Mouse (Mus musculus) gastrocnemius, adult 2 months (tissue): ENCODE results near the gene 9130019O22Rik. TPM values are rescaled to one million over a fixed set of nuclear protein-coding genes. Genes with fewer than 3 reads are reported as not detected.

Experiments used
- DNase-seq: peaks from one replicate; pipeline ENCODE4 v3.0.0; 2022
- H3K27ac ChIP-seq: fragments of 200-600 bp; 2 replicates; pipeline ENCODE4 v1.8.1; 2022; ENCODE audit warnings: mild to moderate bottlenecking
- H3K4me3 ChIP-seq: fragments of 200-600 bp; 2 replicates; pipeline ENCODE4 v1.8.1; 2022; ENCODE audit warnings: mild to moderate bottlenecking, moderate library complexity
- CTCF ChIP-seq: fragments of 200-600 bp; IDR thresholded peaks from 2 replicates; pipeline ENCODE4 v1.8.1; 2022; ENCODE audit warnings: antibody characterized with exemption, mild to moderate bottlenecking, moderate library complexity
- intact Hi-C: fragments of 180-260 bp; cut with DNase I; formaldehyde crosslinking; loops from one replicate; pipeline ENCODE4 v1.15.1; 2025
- total RNA-seq, 2 experiments: library from RNA; stranded (reverse); gene quantifications; 2 replicates each; pipeline ENCODE4 v1.2.3; 2021

9130019O22Rik gene
- total RNA-seq, 2 experiments from 2014 or later, result 1.6 to 2.4 TPM

GRCm38 (mm10) chr7:127364166-127364565 lies 22.8 kb downstream of the 9130019O22Rik start:
- no peak for TF ChIP-seq CTCF
- H3K27ac ChIP-seq, result peak overlapping the region; percentile 58
- H3K4me3 ChIP-seq, result peak overlapping the region; percentile 71
- intact Hi-C loops, result loop anchor here (2.0 to 10.0 kb wide), 3 partner anchors 31 to 111 kb away; partner anchors contain the start of genes Fbrs and Zfp764
- peak; percentile 30 for DNase-seq

DNA sequence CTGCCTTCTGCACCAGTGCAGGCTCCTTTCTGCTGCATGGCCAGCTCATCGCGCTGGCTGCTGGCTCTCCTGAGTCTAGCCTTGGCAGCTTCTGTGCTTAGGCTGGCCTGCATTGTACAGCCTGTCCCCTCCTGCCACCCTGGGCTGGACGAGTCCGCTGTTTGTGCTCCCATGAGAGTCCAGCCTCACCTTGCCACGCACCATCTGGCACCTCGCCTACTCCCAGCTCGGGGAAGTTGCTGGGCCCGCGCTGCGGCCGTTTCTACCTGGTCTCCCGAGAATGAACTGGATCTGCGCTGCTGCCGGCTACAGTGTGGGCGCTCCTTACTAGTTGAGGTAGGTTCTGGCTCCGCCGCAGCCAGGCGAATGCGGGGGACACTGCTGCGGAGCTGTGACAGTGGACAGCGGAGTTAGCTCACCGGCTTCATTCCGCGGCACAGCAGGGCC lies 23.5 kb downstream of the 9130019O22Rik start:
- Histone ChIP-seq H3K27ac (peak overlapping the region; percentile 58), H3K4me3 (peak overlapping the region; percentile 71)
- intact Hi-C loops, result loop anchor here (2.0 to 10.0 kb wide), 3 partner anchors 44 to 135 kb away; partner anchors contain the start of genes Fbrs and Zfp764
- no peak for TF ChIP-seq CTCF
- DNase-seq, result peak; percentile 39

DNA sequence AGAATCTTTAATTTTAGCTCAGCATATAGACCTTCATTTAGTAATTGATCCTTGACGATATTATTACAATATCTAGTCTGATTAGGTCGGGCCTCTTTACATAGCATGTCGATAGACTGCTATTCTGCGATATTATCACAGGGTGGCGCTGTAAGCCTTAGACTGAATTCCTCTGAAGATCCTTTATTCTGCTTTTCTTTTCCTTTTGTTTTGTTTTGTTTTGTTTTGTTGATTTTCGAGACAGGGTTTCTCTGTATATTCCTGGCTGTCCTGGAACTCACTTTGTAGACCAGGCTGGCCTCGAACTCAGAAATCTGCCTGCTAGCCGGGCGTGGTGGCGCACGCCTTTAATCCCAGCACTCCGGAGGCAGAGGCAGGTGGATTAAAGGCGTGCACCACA lies 24.5 kb downstream of the 9130019O22Rik start:
- Histone ChIP-seq H3K4me3 (peak overlapping the region; percentile 64), H3K27ac (0 out of 2 replicates have a peak overlapping the region, but pooled peaks have one; percentile 43)
- DNase-seq, result peak; percentile 29
- intact Hi-C loops, result loop anchor here (2.0 to 10.0 kb wide), 3 partner anchors 45 to 136 kb away; partner anchors contain the start of genes Fbrs and Zfp764
- TF ChIP-seq CTCF, result peak; percentile 90

DNA sequence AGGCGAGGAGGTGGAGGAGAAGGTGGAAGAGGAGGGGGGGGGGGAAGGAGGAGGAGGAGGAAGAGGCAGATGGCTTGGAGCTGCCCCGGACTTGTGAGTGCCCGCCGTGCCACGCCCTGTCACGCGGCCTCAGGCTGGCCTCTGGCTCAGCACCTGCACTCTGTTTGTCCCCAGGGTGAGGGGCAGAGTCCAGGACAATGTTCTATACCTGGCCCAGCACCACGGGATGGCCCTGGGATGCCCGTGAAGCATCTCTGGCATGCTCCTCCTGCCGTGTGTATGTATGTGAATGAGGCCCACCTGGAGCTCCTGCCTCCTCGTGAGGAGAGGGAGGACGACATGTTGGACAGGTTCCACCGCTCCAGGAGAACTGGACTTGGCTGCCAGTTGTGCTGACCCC lies 25.5 kb downstream of the 9130019O22Rik start:
- TF ChIP-seq CTCF, result no peak
- intact Hi-C loops, result loop anchor here (5.0 to 10.0 kb wide), 2 partner anchors 46 to 113 kb away; partner anchors contain the start of genes Fbrs and Zfp764
- H3K4me3 ChIP-seq, result no peak overlapping the region
- DNase-seq, result no peak
- H3K27ac ChIP-seq, result no peak overlapping the region

DNA sequence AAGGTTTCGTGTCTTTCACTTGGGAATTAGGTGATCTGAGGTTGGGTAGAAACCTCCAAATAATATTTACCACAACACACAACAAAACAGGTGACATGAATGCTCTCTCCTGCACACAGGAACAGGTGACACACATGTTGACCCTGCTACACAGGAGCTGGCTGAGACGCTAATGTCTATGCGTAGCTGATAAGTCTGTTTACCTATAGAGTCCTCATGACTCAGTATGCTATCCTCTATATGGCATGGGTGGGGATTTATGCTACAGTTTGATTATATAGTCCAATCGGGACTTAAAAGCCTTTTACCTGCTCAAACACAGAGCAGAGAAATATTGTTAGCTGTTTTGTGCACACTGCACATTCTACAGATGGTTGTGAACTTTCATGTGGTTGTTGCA lies 26.7 kb downstream of the 9130019O22Rik start:
- intact Hi-C loops, result loop anchor here (5.0 to 10.0 kb wide), 2 partner anchors 47 to 115 kb away; partner anchors contain the start of genes Fbrs and Zfp764
- TF ChIP-seq CTCF, result no peak
- no peak overlapping the region for H3K4me3 ChIP-seq
- no peak overlapping the region for H3K27ac ChIP-seq
- no peak for DNase-seq

DNA sequence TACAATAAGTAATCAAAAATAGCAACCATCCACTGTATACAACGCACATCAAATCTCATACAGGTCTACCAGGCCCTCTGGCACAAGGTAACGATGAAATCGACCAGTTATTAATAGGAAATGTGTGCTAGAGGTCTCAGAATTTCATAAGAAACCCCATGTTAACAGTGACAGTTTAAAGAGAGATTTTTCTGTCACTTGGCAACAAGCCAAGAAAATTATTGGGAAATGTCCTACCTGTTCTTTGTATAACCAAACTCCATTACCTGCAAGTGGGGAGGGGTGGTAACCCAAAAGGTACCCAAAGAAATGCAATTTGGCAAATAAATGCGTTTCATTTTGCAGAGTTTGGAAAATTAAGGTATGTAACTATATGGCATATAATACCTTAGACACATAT lies 28.5 kb downstream of the 9130019O22Rik start:
- no peak overlapping the region for H3K27ac ChIP-seq
- H3K4me3 ChIP-seq, result no peak overlapping the region
- no peak for TF ChIP-seq CTCF
- intact Hi-C loops, result no loop called here
- no peak for DNase-seq

DNA sequence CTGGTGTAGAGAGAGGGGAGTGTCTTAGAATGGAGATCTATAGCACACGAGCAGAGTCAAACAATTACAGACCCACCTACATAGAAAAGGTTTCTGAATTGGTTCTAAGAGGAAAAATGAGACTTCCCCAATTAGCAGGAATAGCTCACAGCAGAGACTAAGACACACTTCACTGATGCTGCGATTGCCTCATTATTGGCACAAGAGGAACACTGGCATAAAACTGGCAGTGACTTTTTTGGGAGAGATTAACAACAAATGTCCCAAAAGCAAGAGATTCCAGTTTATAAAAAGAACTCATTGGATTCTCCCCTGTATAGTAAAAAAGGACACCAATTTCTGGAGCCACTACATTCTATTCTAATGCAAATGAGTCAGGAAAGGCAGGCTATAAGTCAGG lies 29.1 kb downstream of the 9130019O22Rik start:
- no peak for TF ChIP-seq CTCF
- no peak for DNase-seq
- no peak overlapping the region for H3K27ac ChIP-seq
- intact Hi-C loops, result no loop called here
- no peak overlapping the region for H3K4me3 ChIP-seq

GRCm38 (mm10) chr7:127355796-127356195 lies 31.2 kb downstream of the 9130019O22Rik start:
- TF ChIP-seq CTCF, result no peak
- Histone ChIP-seq H3K27ac (no peak overlapping the region), H3K4me3 (no peak overlapping the region)
- no peak for DNase-seq
- intact Hi-C loops, result no loop called here

- H3K4me3 ChIP-seq, result no peak overlapping the region
- H3K27ac ChIP-seq, result no peak overlapping the region
- TF ChIP-seq CTCF, result no peak
- DNase-seq, result no peak
- intact Hi-C loops, result no loop called here
Observed at GRCm38 (mm10) chr7:127351230-127352004, 35.5 kb downstream of the 9130019O22Rik start.

GRCm38 (mm10) chr7:127346676-127347075 lies 40.3 kb downstream of the 9130019O22Rik start:
- TF ChIP-seq CTCF, result no peak
- H3K4me3 ChIP-seq, result peak overlapping the region; percentile 77
- intact Hi-C loops, result no loop called here
- H3K27ac ChIP-seq, result peak overlapping the region; percentile 100
- DNase-seq, result no peak

DNA sequence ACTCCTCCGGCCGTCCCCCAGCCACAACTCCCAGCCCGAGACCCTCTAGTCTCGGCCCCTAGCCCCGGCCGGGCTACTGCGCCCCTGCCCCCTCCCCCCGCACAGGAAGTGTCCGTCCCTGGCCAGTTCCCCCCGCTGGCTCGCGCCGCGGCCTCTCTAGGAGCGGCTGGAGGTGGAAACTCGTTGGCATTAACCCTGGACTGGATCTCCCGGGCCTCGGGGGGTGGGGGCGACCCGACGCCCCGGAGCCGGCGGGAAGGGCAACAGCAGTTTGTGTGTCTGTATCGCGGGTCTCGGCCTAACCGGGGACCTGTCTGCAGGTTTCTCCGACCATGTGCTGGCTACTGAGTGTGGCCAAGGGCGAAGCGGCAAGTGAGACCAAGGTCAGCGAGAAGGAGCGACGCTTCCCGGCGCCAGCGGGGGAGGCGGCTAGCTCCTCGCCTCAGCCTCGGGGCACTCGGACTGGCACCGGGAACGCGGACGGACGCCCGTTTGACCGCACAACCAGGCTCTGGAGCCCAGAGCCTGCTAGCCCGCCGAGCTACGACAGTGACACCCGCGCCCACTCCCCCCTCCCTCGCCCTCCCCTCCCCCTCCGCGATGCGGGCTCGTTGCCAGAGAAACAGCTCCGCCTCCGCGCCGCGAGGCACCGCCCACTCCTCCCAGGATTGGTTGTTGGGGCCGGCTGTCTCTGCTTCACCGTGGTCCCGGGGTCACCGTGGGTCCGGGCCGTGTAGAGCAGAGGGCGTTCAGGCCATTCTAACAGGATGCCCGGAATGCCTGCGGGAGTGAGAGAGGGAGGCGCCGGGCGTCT lies 41.2 kb downstream of the 9130019O22Rik start, which contains the start of gene Zfp768:
Gene Zfp768, minus strand, starts transcription at position 78 of the 814 bp plus-strand sequence.
- intact Hi-C loops, result no loop called here
- H3K27ac ChIP-seq, result peak within 1 kb of the TSS; percentile 100
- no peak for TF ChIP-seq CTCF
- H3K4me3 ChIP-seq, result peak within 1 kb of the TSS; percentile 77
- DNase-seq, result peak; percentile 96

- peak overlapping the region; percentile 100 for H3K27ac ChIP-seq
- peak overlapping the region; percentile 77 for H3K4me3 ChIP-seq
- TF ChIP-seq CTCF, result no peak
- no peak for DNase-seq
- intact Hi-C loops, result no loop called here
Observed at GRCm38 (mm10) chr7:127345092-127345491, 41.9 kb downstream of the 9130019O22Rik start.
